Mouse (Mus musculus): ENCODE data around the gene Egfr. TPM values are rescaled to one million over a fixed set of nuclear protein-coding genes. Genes with fewer than 3 reads are reported as not detected.

The Egfr gene
- polyA plus RNA-seq, 1 experiment from 2014 or later, result 26.3 TPM

GRCm38 (mm10) chr11:16905012-16905332, 153.0 kb downstream of the Egfr start:
- ATAC-seq (no peak), DNase-seq (no peak)
- TF ChIP-seq CTCF (IDR thresholded peaks at IDR 0.05; ENCODE audit: low read depth) (no peak), EP300 (IDR thresholded peaks at IDR 0.05; ENCODE audit: low read depth) (no peak)
- H3K27me3 ChIP-seq (ENCODE audit: insufficient read depth, low read length), result no peaks in the 10 kb centered on the region
- H3K36me3 ChIP-seq (replicated peaks; ENCODE audit: insufficient read depth, low read length), result peaks cover 28% of the 10 kb centered on the region
- no peak overlapping the region for H3K9ac ChIP-seq (replicated peaks)
- H3K4me2 ChIP-seq (ENCODE audit: low read depth, low read length), result no peak overlapping the region
- peaks cover 5% of the 10 kb centered on the region for H3K4me1 ChIP-seq (ENCODE audit: insufficient read depth)
- H3K27ac ChIP-seq (ENCODE audit: low read depth), result no peak overlapping the region
- H3K9me3 ChIP-seq (ENCODE audit: low read length), result no peaks in the 10 kb centered on the region
- WGBS (ENCODE audit: insufficient replicate concordance), result 68% methylated on average over 3 of the region's 3 CpGs
- no peak overlapping the region for H3K4me3 ChIP-seq (ENCODE audit: low read depth, low read length)

GRCm38 (mm10) chr11:16906530-16906929, 154.5 kb downstream of the Egfr start:
- H3K4me1 ChIP-seq (ENCODE audit: insufficient read depth), result no peaks in the 10 kb centered on the region
- H3K36me3 ChIP-seq (replicated peaks; ENCODE audit: insufficient read depth, low read length), result peaks cover 39% of the 10 kb centered on the region
- H3K27me3 ChIP-seq (ENCODE audit: insufficient read depth, low read length), result no peaks in the 10 kb centered on the region
- no peak overlapping the region for H3K9ac ChIP-seq (replicated peaks)
- H3K4me2 ChIP-seq (ENCODE audit: low read depth, low read length), result no peak overlapping the region
- H3K27ac ChIP-seq (ENCODE audit: low read depth), result no peak overlapping the region
- no peak overlapping the region for H3K4me3 ChIP-seq (ENCODE audit: low read depth, low read length)
- no peaks in the 10 kb centered on the region for H3K9me3 ChIP-seq (ENCODE audit: low read length)
- ATAC-seq (no peak), DNase-seq (no peak)
- WGBS (ENCODE audit: insufficient replicate concordance), result 79% methylated on average over 2 of the region's 2 CpGs
- no peak for TF ChIP-seq EP300 (IDR thresholded peaks at IDR 0.05; ENCODE audit: low read depth)
- TF ChIP-seq CTCF (IDR thresholded peaks at IDR 0.05; ENCODE audit: low read depth), result no peak

GRCm38 (mm10) chr11:16907517-16908129, 155.6 kb downstream of the Egfr start:
- WGBS (ENCODE audit: insufficient replicate concordance), result 74% methylated on average over 1 of the region's 1 CpGs
- Histone ChIP-seq H3K36me3 (replicated peaks; ENCODE audit: insufficient read depth, low read length) (peaks cover 38% of the 10 kb centered on the region), H3K4me1 (ENCODE audit: insufficient read depth) (no peaks in the 10 kb centered on the region), H3K9me3 (ENCODE audit: low read length) (no peaks in the 10 kb centered on the region), H3K27me3 (ENCODE audit: insufficient read depth, low read length) (no peaks in the 10 kb centered on the region), H3K27ac (ENCODE audit: low read depth) (no peak overlapping the region), H3K9ac (replicated peaks) (no peak overlapping the region), H3K4me2 (ENCODE audit: low read depth, low read length) (no peak overlapping the region), H3K4me3 (ENCODE audit: low read depth, low read length) (no peak overlapping the region)
- ATAC-seq, result no peak
- TF ChIP-seq EP300 (IDR thresholded peaks at IDR 0.05; ENCODE audit: low read depth) (no peak), CTCF (IDR thresholded peaks at IDR 0.05; ENCODE audit: low read depth) (no peak)
- DNase-seq, result no peak

- TF ChIP-seq CTCF (IDR thresholded peaks at IDR 0.05; ENCODE audit: low read depth) (no peak), EP300 (IDR thresholded peaks at IDR 0.05; ENCODE audit: low read depth) (no peak)
- 83% methylated on average over 3 of the region's 3 CpGs for WGBS (ENCODE audit: insufficient replicate concordance)
- Histone ChIP-seq H3K27me3 (ENCODE audit: insufficient read depth, low read length) (no peaks in the 10 kb centered on the region), H3K4me2 (ENCODE audit: low read depth, low read length) (no peak overlapping the region), H3K4me3 (ENCODE audit: low read depth, low read length) (no peak overlapping the region), H3K9ac (replicated peaks) (no peak overlapping the region), H3K9me3 (ENCODE audit: low read length) (no peaks in the 10 kb centered on the region), H3K4me1 (ENCODE audit: insufficient read depth) (no peaks in the 10 kb centered on the region), H3K36me3 (replicated peaks; ENCODE audit: insufficient read depth, low read length) (peaks cover 21% of the 10 kb centered on the region), H3K27ac (ENCODE audit: low read depth) (no peak overlapping the region)
- ATAC-seq (no peak), DNase-seq (no peak)
Observed at GRCm38 (mm10) chr11:16914756-16915155, 162.8 kb downstream of the Egfr start.

GRCm38 (mm10) chr11:16915850-16916249, 163.8 kb downstream of the Egfr start:
- Histone ChIP-seq H3K4me1 (ENCODE audit: insufficient read depth) (no peaks in the 10 kb centered on the region), H3K27me3 (ENCODE audit: insufficient read depth, low read length) (no peaks in the 10 kb centered on the region), H3K9me3 (ENCODE audit: low read length) (no peaks in the 10 kb centered on the region), H3K4me3 (ENCODE audit: low read depth, low read length) (no peak overlapping the region), H3K4me2 (ENCODE audit: low read depth, low read length) (no peak overlapping the region), H3K36me3 (replicated peaks; ENCODE audit: insufficient read depth, low read length) (peaks cover 12% of the 10 kb centered on the region), H3K9ac (replicated peaks) (no peak overlapping the region), H3K27ac (ENCODE audit: low read depth) (no peak overlapping the region)
- no peak for DNase-seq
- TF ChIP-seq EP300 (IDR thresholded peaks at IDR 0.05; ENCODE audit: low read depth) (no peak), CTCF (IDR thresholded peaks at IDR 0.05; ENCODE audit: low read depth) (no peak)
- ATAC-seq, result no peak
- WGBS (ENCODE audit: insufficient replicate concordance), result 76% methylated on average over 5 of the region's 5 CpGs

GRCm38 (mm10) chr11:16917512-16917911, 165.5 kb downstream of the Egfr start:
- ATAC-seq, result no peak
- no peak overlapping the region for H3K4me2 ChIP-seq (ENCODE audit: low read depth, low read length)
- TF ChIP-seq EP300 (IDR thresholded peaks at IDR 0.05; ENCODE audit: low read depth) (no peak), CTCF (IDR thresholded peaks at IDR 0.05; ENCODE audit: low read depth) (no peak)
- WGBS (ENCODE audit: insufficient replicate concordance), result 80% methylated on average over 2 of the region's 2 CpGs
- no peak for DNase-seq
- 0 out of 2 replicates have a peak, but pooled peaks cover 4% of the 10 kb centered on the region for H3K36me3 ChIP-seq (replicated peaks; ENCODE audit: insufficient read depth, low read length)
- H3K27me3 ChIP-seq (ENCODE audit: insufficient read depth, low read length), result no peaks in the 10 kb centered on the region
- H3K4me3 ChIP-seq (ENCODE audit: low read depth, low read length), result no peak overlapping the region
- no peaks in the 10 kb centered on the region for H3K4me1 ChIP-seq (ENCODE audit: insufficient read depth)
- no peak overlapping the region for H3K9ac ChIP-seq (replicated peaks)
- H3K27ac ChIP-seq (ENCODE audit: low read depth), result no peak overlapping the region
- H3K9me3 ChIP-seq (ENCODE audit: low read length), result no peaks in the 10 kb centered on the region

- TF ChIP-seq CTCF (IDR thresholded peaks at IDR 0.05; ENCODE audit: low read depth) (no peak), EP300 (IDR thresholded peaks at IDR 0.05; ENCODE audit: low read depth) (no peak)
- WGBS (ENCODE audit: insufficient replicate concordance), result 57% methylated on average over 3 of the region's 3 CpGs
- no peak overlapping the region for H3K4me3 ChIP-seq (ENCODE audit: low read depth, low read length)
Observed at GRCm38 (mm10) chr11:16932159-16932558, 180.2 kb downstream of the Egfr start.

More at GRCm38 (mm10) chr11:16932159-16932558, 180.2 kb downstream of the Egfr start:
- ATAC-seq, result no peak
- H3K9me3 ChIP-seq (ENCODE audit: low read length), result no peaks in the 10 kb centered on the region
- H3K27me3 ChIP-seq (ENCODE audit: insufficient read depth, low read length), result no peaks in the 10 kb centered on the region
- H3K4me2 ChIP-seq (ENCODE audit: low read depth, low read length), result no peak overlapping the region
- H3K9ac ChIP-seq (replicated peaks), result no peak overlapping the region
- no peaks in the 10 kb centered on the region for H3K36me3 ChIP-seq (replicated peaks; ENCODE audit: insufficient read depth, low read length)
- H3K27ac ChIP-seq (ENCODE audit: low read depth), result no peak overlapping the region
- no peak for DNase-seq
- no peaks in the 10 kb centered on the region for H3K4me1 ChIP-seq (ENCODE audit: insufficient read depth)
